Comparison of ENCODE assay signal across 9 mouse cellular contexts in the genomic region with DNA sequence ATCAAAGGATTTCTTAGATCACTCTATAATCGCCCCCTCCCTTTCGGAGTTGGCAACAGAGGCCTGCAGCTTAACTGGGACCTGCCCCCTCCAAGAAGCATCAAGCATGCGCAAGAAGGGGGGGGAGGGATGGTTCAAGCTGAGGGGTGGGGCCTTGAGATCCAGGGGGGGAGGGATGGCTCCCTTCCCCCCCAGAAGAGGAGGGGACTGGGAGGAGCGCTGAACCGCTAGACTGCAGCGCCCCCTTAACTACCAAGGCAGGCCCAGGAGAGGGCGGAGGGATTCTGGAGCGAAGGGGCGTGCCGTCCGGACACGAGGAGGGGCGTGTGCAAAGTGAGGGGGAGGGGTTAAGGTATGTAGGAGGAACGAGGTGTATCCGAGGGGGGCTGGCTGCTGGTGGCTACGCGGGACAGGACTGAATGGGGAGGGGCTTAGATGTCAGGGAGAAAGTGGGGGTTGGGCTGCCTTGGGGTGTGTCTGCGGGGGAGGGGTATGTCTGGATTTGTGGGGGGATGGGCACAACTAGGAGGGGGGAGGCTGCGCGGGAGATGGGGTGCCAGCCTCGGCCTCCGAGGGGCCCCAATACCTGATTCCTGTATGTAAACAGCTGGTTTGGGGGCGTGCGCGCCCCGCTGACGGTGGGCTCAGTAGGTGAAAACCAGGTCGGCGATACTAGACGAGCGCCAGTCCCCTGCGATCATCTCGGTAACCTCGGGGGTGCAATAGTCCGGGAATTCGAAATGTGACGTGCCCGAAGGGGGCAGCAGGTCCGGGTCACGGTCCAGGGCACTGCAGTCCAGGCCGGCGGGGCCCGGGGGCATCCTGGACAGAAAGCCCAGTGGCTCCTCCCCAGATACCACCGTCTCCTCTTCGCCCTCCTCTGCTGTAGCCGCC. TPM values are rescaled to one million over a fixed set of nuclear protein-coding genes. Genes with fewer than 3 reads are reported as not detected.
A peak's percentile ranks its signal among the peaks of the same experiment; 100 is the strongest.
DNase-seq lines count a peak whose midpoint lies in the region; ATAC-seq and TF ChIP-seq lines count a peak whose summit lies in the region.
"Had no signal": no experiment of that assay in that cellular context is flagged by ENCODE, and none has a peak within 500 bp of the region (broad histone marks: within the 10 kb centered on the region; RNA-seq: fewer than 3 reads in every experiment).

No protein-coding gene starts in this region.

- intact Hi-C loops in heart, adult 2 months (cut with DNase I) = loop anchor here (2.0 kb wide), 1 partner anchor 18 kb away; a partner anchor contains a TSS

- H3K4me2 ChIP-seq in embryonic facial prominence, embryonic 14.5 days (ENCODE audit: low read depth, low read length) = peak overlapping the region; percentile 79
- peak overlapping the region; percentile 96 for H3K4me2 ChIP-seq in limb, embryonic 12.5 days
- peak overlapping the region; percentile 69 for H3K4me2 ChIP-seq in midbrain, embryonic 14.5 days (ENCODE audit: low read length)

- peak overlapping the region; percentile 100 for H3K27ac ChIP-seq in embryonic facial prominence, embryonic 14.5 days (replicated peaks; ENCODE audit: low read depth, low read length)
- peak overlapping the region; percentile 60 for H3K27ac ChIP-seq in heart, adult 2 months
- H3K27ac ChIP-seq in limb, embryonic 12.5 days = peak overlapping the region; percentile 99
- H3K27ac ChIP-seq in midbrain, embryonic 14.5 days (replicated peaks; ENCODE audit: low read depth, low read length) = peak overlapping the region; percentile 100

- no peaks in the 10 kb centered on the region for H3K9me3 ChIP-seq in embryonic facial prominence, embryonic 14.5 days (ENCODE audit: control insufficient read depth, low read length)
- H3K9me3 ChIP-seq in limb, embryonic 12.5 days = no peaks in the 10 kb centered on the region
- H3K9me3 ChIP-seq in midbrain, embryonic 14.5 days (ENCODE audit: control insufficient read depth, low read length) = no peaks in the 10 kb centered on the region

- peak overlapping the region; percentile 86 for H3K4me3 ChIP-seq in embryonic facial prominence, embryonic 14.5 days (ENCODE audit: low read depth, low read length)
- peak overlapping the region; percentile 49 for H3K4me3 ChIP-seq in heart, adult 2 months
- peak overlapping the region; percentile 96 for H3K4me3 ChIP-seq in limb, embryonic 12.5 days (replicated peaks)
- peak overlapping the region; percentile 91 for H3K4me3 ChIP-seq in midbrain, embryonic 14.5 days (replicated peaks; ENCODE audit: low read depth, low read length)

- H3K36me3 ChIP-seq in embryonic facial prominence, embryonic 14.5 days (ENCODE audit: control insufficient read depth, insufficient read depth, low read length) = peaks cover 16% of the 10 kb centered on the region; the same call in 1 of the 2 replicates
- no peaks in the 10 kb centered on the region for H3K36me3 ChIP-seq in heart, adult 2 months (ENCODE audit: control insufficient read depth, insufficient read depth, low read length)
- peaks cover 21% of the 10 kb centered on the region for H3K36me3 ChIP-seq in limb, embryonic 12.5 days
- peaks cover 10% of the 10 kb centered on the region; the same call in 1 of the 2 replicates for H3K36me3 ChIP-seq in midbrain, embryonic 14.5 days (ENCODE audit: control insufficient read depth, insufficient read depth, low read length)

- TF ChIP-seq POLR2A in heart, adult 2 months (IDR thresholded peaks at IDR 0.05; ENCODE audit: insufficient read depth, low read depth, low read length) = no peak

- H3K9ac ChIP-seq in embryonic facial prominence, embryonic 14.5 days (ENCODE audit: low read depth, low read length) = peak overlapping the region; percentile 92
- peak overlapping the region; percentile 63 for H3K9ac ChIP-seq in heart, adult 2 months (ENCODE audit: low read depth, low read length)
- peak overlapping the region; percentile 98 for H3K9ac ChIP-seq in limb, embryonic 12.5 days (replicated peaks)
- H3K9ac ChIP-seq in midbrain, embryonic 14.5 days (replicated peaks; ENCODE audit: low read length) = peak overlapping the region; percentile 98

- under 1% methylated on average over 30 of the region's 46 CpGs for WGBS in embryonic facial prominence, embryonic 14.5 days
- 1% methylated on average over 46 of the region's 46 CpGs for WGBS in heart, adult 2 months
- WGBS in limb, embryonic 12.5 days = under 1% methylated on average over 43 of the region's 46 CpGs
- under 1% methylated on average over 46 of the region's 46 CpGs for WGBS in midbrain, embryonic 14.5 days

- TF ChIP-seq EP300 in heart, adult 2 months (IDR thresholded peaks at IDR 0.05; ENCODE audit: insufficient read depth, low read depth, low read length) = no peak

- no peaks in the 10 kb centered on the region for H3K79me2 ChIP-seq in heart, adult 2 months (replicated peaks; ENCODE audit: control insufficient read depth, insufficient read depth, low read length)

- H3K27me3 ChIP-seq in embryonic facial prominence, embryonic 14.5 days (replicated peaks; ENCODE audit: control insufficient read depth, insufficient read depth, low read length) = no peaks in the 10 kb centered on the region
- no peaks in the 10 kb centered on the region for H3K27me3 ChIP-seq in heart, adult 2 months (ENCODE audit: control insufficient read depth, insufficient read depth, low read length)
- no peaks in the 10 kb centered on the region for H3K27me3 ChIP-seq in limb, embryonic 12.5 days
- no peaks in the 10 kb centered on the region for H3K27me3 ChIP-seq in midbrain, embryonic 14.5 days (ENCODE audit: control insufficient read depth, insufficient read depth, low read length)

- TF ChIP-seq CTCF in heart, adult 2 months (IDR thresholded peaks at IDR 0.05) = peak; percentile 50

- H3K4me1 ChIP-seq in embryonic facial prominence, embryonic 14.5 days (ENCODE audit: control insufficient read depth, insufficient read depth, low read length) = peaks cover 15% of the 10 kb centered on the region; the same call in 1 of the 2 replicates
- H3K4me1 ChIP-seq in heart, adult 2 months (ENCODE audit: control insufficient read depth, insufficient read depth, low read length) = peaks cover 5% of the 10 kb centered on the region
- peaks cover 38% of the 10 kb centered on the region for H3K4me1 ChIP-seq in limb, embryonic 12.5 days (replicated peaks)
- peaks cover 39% of the 10 kb centered on the region for H3K4me1 ChIP-seq in midbrain, embryonic 14.5 days (ENCODE audit: control insufficient read depth, insufficient read depth, low read length)

- peak; percentile 46 to 76 for DNase-seq in urinary bladder, adult 18-20 months (ENCODE audit: low spot score in 2 of 2)
- no peak for DNase-seq in urinary bladder, adult 2 months (ENCODE audit: low spot score)
- peak; percentile 99 for DNase-seq in embryonic facial prominence, embryonic 14.5 days (ENCODE audit: low spot score)
- DNase-seq in heart, adult 2 months = peak; percentile 80 to 83
- DNase-seq in kidney, adult 8-10 months = peak; percentile 79 to 86
- peak; percentile 97 for DNase-seq in midbrain, embryonic 14.5 days
- DNase-seq in spleen, adult 18-20 months = peak; percentile 60 to 61

- peak; percentile 67 for ATAC-seq in embryonic facial prominence, embryonic 14.5 days (ENCODE audit: low read depth)
- ATAC-seq in limb, embryonic 12.5 days (ENCODE audit: insufficient number of reproducible peaks, insufficient read depth, low FRiP score, low TSS enrichment, low read depth) = peak; percentile 58
- ATAC-seq in midbrain, embryonic 14.5 days (ENCODE audit: low FRiP score, low TSS enrichment) = peak; percentile 69

RNA-seq across cellular contexts. Expression of a gene that starts 1.5 kb away (rescaled TPM):
- 8.6 and 12.6 TPM in 2 replicates for polyA plus RNA-seq in urinary bladder, adult 2 months (2012; rRNA removed)
- 10.4 and 11.4 TPM in 2 replicates for polyA plus RNA-seq in embryonic facial prominence, embryonic 14.5 days (2014; fragmentation: Nextera tagmentation; extraction: Ambion mirVana)
- total RNA-seq in heart, adult 2 months (2021) = 1 to 10 TPM; 6.9 to 8.3 TPM
- 7.6 and 8.8 TPM in 2 replicates for polyA plus RNA-seq in heart, adult 2 months (2012; rRNA removed)
- polyA plus RNA-seq in limb, embryonic 12.5 days (2016; fragmentation: Nextera tagmentation; extraction: Ambion mirVana) = 15.6 and 16.8 TPM in 2 replicates
- polyA plus RNA-seq in midbrain, embryonic 14.5 days (2014; fragmentation: Nextera tagmentation; extraction: Ambion mirVana) = 21.9 and 25.4 TPM in 2 replicates
- total RNA-seq: CH12.LX had no signal

RNA-seq across cellular contexts. Expression of a gene that starts 18.5 kb away (rescaled TPM):
- polyA plus RNA-seq in urinary bladder, adult 2 months (2012; rRNA removed) = 8.7 and 9.7 TPM in 2 replicates
- 29.5 and 36.4 TPM in 2 replicates for polyA plus RNA-seq in embryonic facial prominence, embryonic 14.5 days (2014; fragmentation: Nextera tagmentation; extraction: Ambion mirVana)
- total RNA-seq in heart, adult 2 months (2021) = 1 to 10 TPM; 6.7 to 9.1 TPM
- polyA plus RNA-seq in heart, adult 2 months (2012; rRNA removed) = 4.0 and 5.5 TPM in 2 replicates
- 74.1 and 76.6 TPM in 2 replicates for polyA plus RNA-seq in limb, embryonic 12.5 days (2016; fragmentation: Nextera tagmentation; extraction: Ambion mirVana)
- polyA plus RNA-seq in midbrain, embryonic 14.5 days (2014; fragmentation: Nextera tagmentation; extraction: Ambion mirVana) = 18.0 and 19.3 TPM in 2 replicates
- total RNA-seq: CH12.LX had no signal

RNA-seq across cellular contexts. Expression of a gene that starts 19.0 kb away (rescaled TPM):
- 0.40 and 0.45 TPM in 2 replicates for polyA plus RNA-seq in urinary bladder, adult 2 months (2012; rRNA removed)
- 0.87 and 5.1 TPM in 2 replicates for polyA plus RNA-seq in embryonic facial prominence, embryonic 14.5 days (2014; fragmentation: Nextera tagmentation; extraction: Ambion mirVana)
- 1 to 10 TPM; 1.5 to 2.4 TPM for total RNA-seq in heart, adult 2 months (2021)
- polyA plus RNA-seq in heart, adult 2 months (2012; rRNA removed) = 2.5 and 4.0 TPM in 2 replicates
- 0.24 and 0.59 TPM in 2 replicates for polyA plus RNA-seq in limb, embryonic 12.5 days (2016; fragmentation: Nextera tagmentation; extraction: Ambion mirVana)
- 1.0 and 1.1 TPM in 2 replicates for polyA plus RNA-seq in midbrain, embryonic 14.5 days (2014; fragmentation: Nextera tagmentation; extraction: Ambion mirVana)
- total RNA-seq: CH12.LX had no signal

RNA-seq across cellular contexts. Expression of a gene that starts 19.9 kb away (rescaled TPM):
- not detected in 2 replicates for polyA plus RNA-seq in urinary bladder, adult 2 months (2012; rRNA removed)
- 2.5 and 2.7 TPM in 2 replicates for polyA plus RNA-seq in embryonic facial prominence, embryonic 14.5 days (2014; fragmentation: Nextera tagmentation; extraction: Ambion mirVana)
- not detected for total RNA-seq in heart, adult 2 months (2021)
- 0.31 TPM in 1 of 2 replicates, not detected in the other for polyA plus RNA-seq in heart, adult 2 months (2012; rRNA removed)
- polyA plus RNA-seq in limb, embryonic 12.5 days (2016; fragmentation: Nextera tagmentation; extraction: Ambion mirVana) = 2.2 and 3.0 TPM in 2 replicates
- polyA plus RNA-seq in midbrain, embryonic 14.5 days (2014; fragmentation: Nextera tagmentation; extraction: Ambion mirVana) = 40.1 and 49.0 TPM in 2 replicates
- total RNA-seq: CH12.LX had no signal

RNA-seq across cellular contexts. Expression of a gene that starts 52.5 kb away (rescaled TPM):
- 2.4 and 2.9 TPM in 2 replicates for polyA plus RNA-seq in urinary bladder, adult 2 months (2012; rRNA removed)
- polyA plus RNA-seq in embryonic facial prominence, embryonic 14.5 days (2014; fragmentation: Nextera tagmentation; extraction: Ambion mirVana) = 3.0 and 3.3 TPM in 2 replicates
- 1 to 10 TPM; 2.4 to 3.6 TPM for total RNA-seq in heart, adult 2 months (2021)
- 2.3 and 3.3 TPM in 2 replicates for polyA plus RNA-seq in heart, adult 2 months (2012; rRNA removed)
- polyA plus RNA-seq in limb, embryonic 12.5 days (2016; fragmentation: Nextera tagmentation; extraction: Ambion mirVana) = 3.0 and 3.6 TPM in 2 replicates
- 0.62 and 1.2 TPM in 2 replicates for polyA plus RNA-seq in midbrain, embryonic 14.5 days (2014; fragmentation: Nextera tagmentation; extraction: Ambion mirVana)
